Mouse (Mus musculus): ENCODE data around the gene Nradd.

Gene Nradd

DNA sequence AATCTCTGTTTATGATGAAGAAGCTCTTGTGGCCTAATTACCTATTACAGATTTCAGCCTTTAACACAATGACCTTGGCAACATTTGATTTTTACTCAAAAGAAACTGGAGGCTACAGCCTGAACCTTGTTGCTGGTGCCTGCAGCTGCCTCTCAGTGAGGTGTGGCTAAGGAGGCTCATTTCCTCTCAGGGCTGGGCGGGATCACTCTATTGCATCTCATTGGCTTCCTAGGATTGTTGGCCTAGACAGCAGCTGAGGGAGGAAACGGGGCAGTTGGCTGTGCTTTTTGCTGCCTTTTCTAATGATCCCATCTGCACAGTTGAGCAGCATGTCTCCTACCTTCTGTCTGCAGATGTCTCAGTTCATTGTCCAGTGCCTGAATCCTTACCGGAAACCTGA lies 7.2 kb downstream of the Nradd start:
- DNase-seq (ENCODE audit: low spot score in 2 of 2): no peak

DNA sequence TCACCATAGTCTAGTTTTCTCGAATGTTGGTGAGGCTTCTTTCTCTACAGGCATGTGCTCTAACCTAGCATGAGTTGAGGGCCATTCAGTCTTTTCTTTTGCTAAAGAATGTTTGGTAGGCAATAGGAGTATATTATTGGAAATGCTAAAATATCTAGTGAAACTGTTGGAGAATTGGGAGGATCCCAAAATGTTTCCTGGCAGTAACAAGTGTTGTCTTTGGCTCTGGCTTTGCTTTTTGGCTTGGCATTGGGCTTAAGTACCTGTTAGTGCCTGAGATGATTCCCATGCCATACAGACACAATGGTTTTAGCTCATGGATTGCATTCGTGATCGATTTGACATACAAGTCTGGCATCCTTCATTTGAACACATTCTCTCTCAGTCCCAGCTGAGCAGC lies 12.8 kb downstream of the Nradd start:
- DNase-seq (ENCODE audit: low spot score in 2 of 2): no peak

DNA sequence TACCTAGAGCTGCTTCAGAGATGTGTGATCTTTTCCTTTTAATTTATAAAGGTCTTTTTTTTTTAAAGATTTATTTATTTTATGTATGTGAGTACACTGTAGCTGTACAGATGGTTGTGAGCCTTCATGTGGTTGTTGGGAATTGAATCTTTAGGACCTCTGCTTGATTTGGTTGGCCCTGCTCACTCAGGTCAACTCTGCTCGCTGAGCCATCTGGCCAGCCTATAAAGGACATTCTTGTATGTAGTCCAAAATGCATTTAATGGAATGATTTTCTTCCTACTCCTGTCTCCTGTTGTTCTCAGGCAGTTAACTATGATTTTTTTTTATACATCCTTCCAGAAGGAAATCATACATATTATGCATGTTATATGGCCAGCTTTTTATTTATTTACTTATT lies 40.7 kb downstream of the Nradd start:
- DNase-seq (ENCODE audit: low spot score in 2 of 2): no peak

DNA sequence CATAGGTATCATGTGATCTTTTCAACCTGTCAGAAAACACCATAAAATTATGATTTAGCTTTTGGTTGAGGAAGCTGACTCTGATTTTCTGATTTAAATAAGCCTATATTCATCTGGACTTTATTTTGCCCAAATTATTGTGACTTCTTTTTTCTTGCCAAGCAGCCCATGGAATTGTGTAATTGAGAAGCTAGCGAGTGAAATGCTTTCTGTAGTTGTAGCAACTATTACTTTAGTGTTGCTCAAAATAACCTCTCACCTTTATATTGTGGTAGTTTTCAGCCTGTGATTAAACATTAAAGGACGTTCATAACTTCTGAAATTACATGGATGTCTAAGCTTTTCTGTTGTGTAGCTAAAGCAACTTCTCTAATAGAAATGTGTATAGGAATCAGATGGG lies 42.1 kb downstream of the Nradd start:
- no peak for DNase-seq (ENCODE audit: low spot score in 2 of 2)

Measured in frontal cortex, postnatal 10 days (tissue).